Mouse (Mus musculus) large intestine, adult 2 months (tissue): ENCODE results near the gene Dnmt3a. TPM values are rescaled to one million over a fixed set of nuclear protein-coding genes. Genes with fewer than 3 reads are reported as not detected.

Experiments used
- DNase-seq: peaks from one replicate; pipeline ENCODE4 v3.0.0-alpha.2; 2012; ENCODE audit warnings: low read depth, low spot score
- WGBS: fragments of 180-500 bp; shearing (Covaris S2); methylation state at CpG from one replicate; pipeline ENCODE4 v1.1.7; 2018; 5-methylcytosine and 5-hydroxymethylcytosine counted together
- polyA plus RNA-seq: library from polyadenylated mRNA; depleted of rRNA; stranded (reverse); fragments of >200 nt; gene quantifications from 2 replicates; pipeline ENCODE4 v1.2.3, GENCODE M21; 2012; rRNA removed

Gene Dnmt3a
- polyA plus RNA-seq, result 5.7 and 8.4 TPM in 2 replicates

DNA sequence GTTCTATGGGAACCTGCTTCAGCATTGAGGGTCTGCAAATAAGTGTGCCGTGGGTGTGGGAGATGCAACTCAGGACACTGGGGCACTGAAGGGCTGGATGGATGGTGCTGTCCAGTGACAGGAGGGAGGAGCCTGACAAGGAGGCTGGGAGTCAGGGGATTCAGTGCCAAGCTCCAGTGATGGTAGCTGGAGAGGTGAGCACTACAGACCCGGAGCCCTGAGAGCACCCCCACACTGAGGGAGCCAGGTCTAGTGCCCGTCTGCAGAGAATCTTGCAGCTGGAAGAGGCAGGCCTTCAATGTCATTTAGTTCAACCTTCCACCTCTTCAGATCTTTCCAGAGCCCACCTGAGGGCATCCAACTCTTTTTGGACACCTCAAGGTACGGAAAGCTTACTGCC lies at the start of gene Dnmt3a:
Gene Dnmt3a, plus strand, starts transcription at position 156 of the 400 bp plus-strand sequence.
- no peak for DNase-seq
- 18% methylated on average over 4 of the region's 4 CpGs for WGBS

DNA sequence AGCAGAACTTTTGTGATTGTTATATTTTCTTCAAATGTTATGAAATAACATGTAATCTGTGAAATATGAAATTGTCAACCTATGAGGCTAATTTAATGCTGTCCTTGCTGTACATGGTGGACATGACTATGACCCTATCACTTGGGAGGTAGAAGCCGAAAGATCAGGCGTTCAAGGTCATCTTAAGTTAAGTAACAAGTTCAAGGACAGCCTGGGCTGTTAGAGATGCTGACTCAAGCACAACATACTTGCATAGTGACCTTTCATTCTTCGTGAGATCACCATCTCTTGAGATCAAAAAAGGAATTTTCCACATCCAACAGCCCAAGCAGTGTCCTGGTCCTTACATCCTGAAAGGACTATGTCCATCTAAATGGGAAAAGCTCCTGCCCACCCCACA lies 49.6 kb upstream of the Dnmt3a start:
- 96% methylated on average over 3 of the region's 3 CpGs for WGBS
- DNase-seq, result no peak

- DNase-seq, result no peak
- 66% methylated on average over 3 of the region's 3 CpGs for WGBS
These were observed 47.7 kb upstream of the Dnmt3a start for GRCm38 (mm10) chr12:3758127-3758526.

DNA sequence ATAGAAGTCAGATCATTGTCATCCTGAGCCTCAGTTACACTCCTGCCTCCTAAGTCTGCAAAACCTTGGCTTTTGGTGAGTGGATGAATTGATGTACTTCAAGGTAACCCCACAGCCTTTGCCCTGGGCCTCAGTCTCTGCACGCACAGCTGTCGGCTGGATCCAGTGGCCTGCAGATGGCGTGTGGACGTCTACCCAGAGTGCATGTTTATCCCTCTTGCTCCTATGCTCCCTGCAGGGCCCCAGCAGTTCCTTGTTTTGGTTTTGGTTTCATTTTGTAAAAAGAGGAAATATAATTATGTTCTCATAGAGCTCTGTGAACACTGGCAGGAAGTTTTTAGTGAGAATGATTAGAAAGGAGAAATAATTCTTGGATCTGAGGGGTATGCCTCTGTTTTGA lies 46.4 kb upstream of the Dnmt3a start:
- DNase-seq, result peak; percentile 55
- WGBS, result 3% methylated on average over 4 of the region's 4 CpGs

DNA sequence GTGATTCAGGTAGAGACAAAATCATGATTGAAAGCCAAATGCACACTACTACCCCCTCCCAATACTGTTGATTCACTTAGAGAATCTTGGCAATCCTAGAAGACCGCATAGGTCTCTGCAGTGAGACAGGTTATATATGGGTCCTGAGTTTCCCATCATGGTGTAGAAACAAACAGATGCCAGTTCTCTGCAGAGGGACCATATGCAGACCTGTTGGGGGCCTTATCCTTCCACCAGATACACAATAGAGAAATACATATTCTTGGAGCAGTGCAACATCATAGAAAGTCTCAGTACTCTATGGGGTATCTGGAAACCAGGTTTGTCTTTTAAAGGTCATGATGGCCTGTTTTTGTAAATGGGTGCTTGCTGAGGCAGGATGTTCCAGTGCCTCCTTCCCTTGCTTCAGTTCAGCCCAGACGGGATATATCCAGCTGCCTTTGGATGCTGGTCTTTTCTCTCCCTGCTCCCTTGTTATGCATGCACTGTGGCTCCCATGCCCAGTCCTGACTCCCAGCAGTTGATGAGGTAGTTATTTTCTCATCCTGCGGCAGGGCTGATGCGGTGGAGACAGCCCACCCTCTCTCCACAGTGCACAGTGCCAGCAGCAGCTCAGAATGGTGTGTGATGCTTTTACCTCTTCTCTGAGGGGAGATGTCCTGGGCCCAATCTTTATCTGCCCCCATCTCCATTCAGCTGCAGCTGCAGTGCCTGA lies 44.8 kb upstream of the Dnmt3a start:
- no peak for DNase-seq
- 86% methylated on average over 4 of the region's 4 CpGs for WGBS

- DNase-seq, result no peak
These were observed 44.1 kb upstream of the Dnmt3a start for GRCm38 (mm10) chr12:3761591-3762295.

DNA sequence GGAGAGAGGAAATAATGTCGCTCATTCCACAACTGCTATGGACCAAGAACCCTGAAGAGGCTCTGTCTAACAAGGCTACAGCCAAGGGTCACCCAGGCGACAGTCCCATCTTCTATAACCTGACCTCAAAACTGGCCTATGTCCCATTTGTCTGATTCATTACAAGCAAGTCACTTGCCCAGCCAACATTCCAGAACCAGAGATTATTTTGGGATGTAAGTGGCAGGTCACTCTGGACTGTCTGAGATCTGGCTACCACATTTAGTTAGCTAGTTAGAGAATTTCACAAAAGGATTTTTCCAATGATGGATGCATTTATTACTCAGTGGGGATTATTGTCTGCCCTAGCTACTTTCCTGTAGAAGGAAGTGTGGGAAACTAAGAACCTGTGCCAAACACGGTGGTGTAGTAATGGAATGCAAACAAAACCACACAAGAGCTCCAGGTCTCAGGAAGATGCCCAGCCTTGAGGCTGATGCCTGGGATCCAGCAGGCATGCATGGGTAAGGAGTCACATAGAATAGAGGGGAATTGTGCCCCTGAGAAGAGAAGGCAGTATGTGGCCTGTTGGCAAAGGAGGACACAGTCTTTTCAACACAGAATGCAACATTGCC lies 41.5 kb upstream of the Dnmt3a start:
- 54% methylated on average over 3 of the region's 3 CpGs for WGBS
- no peak for DNase-seq

More at GRCm38 (mm10) chr12:3761591-3762295, 44.1 kb upstream of the Dnmt3a start:
- 56% methylated on average over 6 of the region's 6 CpGs for whole genome bisulfite sequencing

- WGBS, result 85% methylated on average over 8 of the region's 8 CpGs
- DNase-seq, result no peak
These were observed 38.4 kb upstream of the Dnmt3a start for GRCm38 (mm10) chr12:3767360-3767759.

- 95% methylated on average over 4 of the region's 4 CpGs for WGBS
These were observed 37.4 kb upstream of the Dnmt3a start for GRCm38 (mm10) chr12:3768391-3768790.

DNA sequence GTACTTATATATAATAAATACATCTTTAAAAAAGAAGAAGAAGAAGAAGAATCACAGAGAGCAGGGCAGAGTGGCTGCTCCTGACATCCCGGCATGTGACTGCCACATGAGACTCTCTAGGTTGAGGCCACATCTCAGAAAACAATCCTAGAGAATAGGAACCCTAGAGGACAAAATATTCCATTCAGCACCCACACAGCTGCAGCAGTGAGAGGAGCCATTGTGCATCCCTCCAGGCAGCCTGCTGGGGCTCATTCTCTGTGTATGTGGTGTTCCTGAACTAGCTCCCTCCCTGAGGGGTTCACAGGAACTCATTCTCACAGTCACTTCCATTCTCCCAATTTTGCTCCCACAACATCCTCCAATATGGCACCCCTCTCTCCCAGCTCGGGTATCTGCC lies 35.3 kb upstream of the Dnmt3a start:
- DNase-seq, result no peak
- 75% methylated on average over 2 of the region's 2 CpGs for WGBS

More at GRCm38 (mm10) chr12:3768391-3768790, 37.4 kb upstream of the Dnmt3a start:
- DNase-seq, result no peak

DNA sequence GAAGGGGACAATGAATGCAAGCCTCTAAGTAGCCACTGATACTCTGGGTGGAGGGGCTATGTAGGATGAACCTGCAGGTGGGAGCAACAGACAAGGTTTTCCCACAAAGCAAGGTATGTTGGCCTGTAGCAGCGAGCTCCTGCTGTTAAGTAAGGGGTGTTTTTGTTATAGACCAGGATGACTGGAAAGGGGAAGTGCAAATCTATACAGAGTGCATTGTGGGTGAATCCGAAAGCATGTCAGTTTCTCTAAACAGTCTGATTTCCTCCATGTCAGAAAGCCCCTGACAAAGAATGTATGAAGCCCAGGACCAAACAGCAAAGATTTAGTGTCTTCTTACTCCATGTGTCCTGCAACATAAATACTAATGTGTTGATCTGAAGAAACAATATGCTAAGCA lies 34.7 kb upstream of the Dnmt3a start:
- WGBS, result 87% methylated on average over 2 of the region's 2 CpGs
- no peak for DNase-seq

DNA sequence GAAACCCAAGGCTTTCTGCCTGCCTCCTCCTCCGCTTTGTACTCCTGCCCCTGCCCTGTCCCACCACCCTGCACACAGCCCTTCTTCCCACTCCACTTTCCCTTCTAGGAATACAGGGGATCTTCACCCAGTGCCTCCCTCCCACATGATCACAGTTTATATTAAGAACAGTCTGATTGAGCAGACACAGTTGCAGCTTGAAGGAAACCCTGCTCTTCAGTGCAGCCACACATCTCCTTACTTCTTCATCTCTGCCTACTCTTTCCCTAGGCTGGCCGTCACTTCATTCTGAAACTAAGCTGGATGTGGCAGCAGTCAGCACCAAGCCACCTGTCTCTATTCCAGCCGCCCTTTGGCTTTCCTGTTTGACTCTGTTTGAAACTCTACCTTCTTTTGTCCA lies 32.2 kb upstream of the Dnmt3a start:
- 88% methylated on average over 3 of the region's 3 CpGs for WGBS
- no peak for DNase-seq

- no peak for DNase-seq
- 35% methylated on average over 2 of the region's 2 CpGs for WGBS
These were observed 29.8 kb upstream of the Dnmt3a start for GRCm38 (mm10) chr12:3776015-3776414.

- no peak for DNase-seq
- 74% methylated on average over 5 of the region's 5 CpGs for WGBS
These were observed 28.1 kb upstream of the Dnmt3a start for GRCm38 (mm10) chr12:3777682-3778081.

- WGBS, result 85% methylated on average over 6 of the region's 6 CpGs
- no peak for DNase-seq
These were observed 27.5 kb upstream of the Dnmt3a start for GRCm38 (mm10) chr12:3778286-3778685.

DNA sequence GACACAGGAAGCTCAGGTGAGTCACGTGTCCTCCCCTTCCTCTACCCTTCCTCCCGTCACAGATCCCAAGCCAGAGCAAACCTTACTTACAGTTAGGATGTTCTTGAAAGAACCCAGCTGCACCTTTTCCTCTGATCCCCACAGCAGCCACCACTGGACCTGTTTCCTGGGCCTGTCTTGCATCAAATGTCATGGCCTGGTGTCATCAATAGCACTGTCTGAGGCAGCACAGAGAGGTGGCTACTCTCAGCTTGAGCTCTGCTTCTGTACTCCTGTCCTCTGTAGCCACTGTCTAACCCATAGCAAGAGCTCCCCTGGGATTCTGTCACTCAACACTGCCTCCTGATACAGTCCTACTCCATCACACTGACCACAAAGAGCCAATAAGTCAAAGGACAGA lies 26.2 kb upstream of the Dnmt3a start:
- no peak for DNase-seq
- 87% methylated on average over 2 of the region's 2 CpGs for WGBS

GRCm38 (mm10) chr12:3780405-3780891 lies 25.4 kb upstream of the Dnmt3a start:
- WGBS, result 18% methylated on average over 8 of the region's 8 CpGs
- DNase-seq, result no peak

GRCm38 (mm10) chr12:3780931-3781471 lies 24.8 kb upstream of the Dnmt3a start:
- DNase-seq, result no peak
- WGBS, result 52% methylated on average over 7 of the region's 7 CpGs

DNA sequence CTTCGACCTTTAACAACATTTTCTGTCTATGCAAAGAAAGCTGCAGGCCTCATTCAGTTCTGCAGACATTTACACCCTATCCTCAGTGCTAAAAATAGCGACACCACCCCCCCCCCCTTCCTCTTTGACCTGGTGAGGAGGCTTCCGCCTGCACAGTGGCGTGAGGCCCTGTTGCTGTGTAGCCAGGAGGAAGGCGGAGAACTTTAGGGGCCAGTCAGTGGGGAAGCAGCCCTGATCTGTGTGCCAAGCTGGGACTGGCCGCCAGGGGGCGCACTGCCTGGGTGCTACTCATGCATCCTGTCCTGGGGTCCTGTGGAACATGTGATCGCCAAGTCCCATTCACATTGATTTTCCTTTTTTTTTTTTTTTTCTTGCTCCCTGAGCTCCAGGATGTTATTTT lies 24.3 kb upstream of the Dnmt3a start:
- WGBS, result 6% methylated on average over 8 of the region's 8 CpGs
- no peak for DNase-seq

DNA sequence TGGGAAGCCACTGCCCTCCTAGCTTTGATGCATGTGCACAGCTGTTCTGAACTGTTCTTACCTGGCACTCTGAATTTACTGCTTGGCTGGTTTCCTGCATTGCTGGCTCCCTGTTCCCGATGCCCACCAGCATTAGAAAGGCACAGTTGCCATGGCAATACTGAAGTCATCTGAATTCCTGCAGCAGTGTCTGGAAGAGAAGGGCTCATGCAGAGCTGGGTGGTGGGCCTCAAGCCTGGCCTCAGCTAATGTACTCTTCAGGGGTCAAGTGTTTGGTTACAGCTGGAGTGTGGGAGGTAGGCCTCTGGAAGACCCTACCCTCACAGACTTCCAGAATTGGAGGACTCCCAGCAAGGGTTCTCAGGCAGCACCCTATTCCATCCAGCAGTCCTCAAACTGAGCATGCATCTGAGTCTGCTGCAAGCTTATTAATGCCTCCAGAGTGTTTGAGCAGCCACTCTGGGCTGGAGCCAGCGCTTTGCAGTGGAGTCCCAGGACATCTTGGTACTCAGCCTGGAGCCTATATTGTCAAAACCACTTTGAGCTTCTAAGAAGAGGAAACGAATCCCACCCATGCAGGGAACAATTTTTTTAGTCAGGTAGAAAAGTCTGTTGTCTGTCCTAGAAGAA lies 22.5 kb upstream of the Dnmt3a start:
- DNase-seq, result no peak
- WGBS, result 65% methylated on average over 3 of the region's 3 CpGs
